Mouse (Mus musculus) E14TG2a.4 (cell line): ENCODE measurements around the gene Grm8.

Experiments
- CTCF ChIP-seq: conservative IDR thresholded peaks from 2 replicates; pipeline ENCODE4 v1.5.1; 2014; ENCODE audit warnings: low read length
- NANOG ChIP-seq: IDR thresholded peaks from 2 replicates; pipeline ENCODE4 v1.6.1; 2014; ENCODE audit warnings: borderline replicate concordance, low read length, mixed read lengths

DNA sequence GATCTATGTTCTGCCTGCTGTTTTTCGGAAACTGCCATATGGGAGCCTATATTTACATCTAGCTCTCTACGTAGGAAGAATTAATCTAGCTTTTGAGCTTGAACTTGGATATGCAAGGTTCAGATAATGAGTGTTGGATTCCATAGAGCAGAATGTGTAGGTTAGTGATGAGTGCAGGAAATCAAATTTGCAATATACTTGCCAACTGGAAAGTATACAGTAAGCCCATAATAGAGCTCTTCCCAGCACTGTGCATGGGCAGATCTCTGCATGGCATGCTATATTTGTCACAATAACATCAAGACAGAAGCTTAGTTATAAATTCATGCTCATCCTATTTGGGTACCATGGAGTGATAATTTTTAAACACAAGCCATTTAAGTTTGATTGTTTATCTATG, 763.9 kb downstream of the Grm8 start:
- no peak for TF ChIP-seq CTCF
- TF ChIP-seq NANOG, result no peak
